Mouse (Mus musculus): ENCODE results near the gene Pkhd1.

DNA sequence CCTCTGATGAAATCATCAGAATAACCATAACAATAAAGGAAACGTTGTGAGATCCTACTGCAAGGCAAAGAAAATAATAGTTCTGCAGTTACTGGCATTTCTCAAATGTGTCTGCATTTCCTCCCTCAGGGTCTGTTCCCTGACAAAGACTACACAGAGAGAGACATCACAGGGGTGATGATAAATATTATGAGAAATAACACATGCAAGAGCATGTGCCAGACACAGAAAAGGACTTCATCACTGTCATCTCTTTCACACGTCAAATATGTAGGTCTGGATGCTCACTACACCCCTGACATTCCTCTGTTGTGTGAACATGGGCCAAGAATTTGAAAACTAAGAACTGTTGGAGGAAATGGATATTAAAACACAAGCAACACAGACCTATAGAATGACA, 369.7 kb downstream of the Pkhd1 start:
- TF ChIP-seq GATA1 (IDR thresholded peaks at IDR 0.05; ENCODE audit: low read length) (no peak), TAL1 (IDR thresholded peaks at IDR 0.05; ENCODE audit: low read length) (no peak)
